Mouse (Mus musculus): ENCODE measurements around the gene Kcnj11.

DNA sequence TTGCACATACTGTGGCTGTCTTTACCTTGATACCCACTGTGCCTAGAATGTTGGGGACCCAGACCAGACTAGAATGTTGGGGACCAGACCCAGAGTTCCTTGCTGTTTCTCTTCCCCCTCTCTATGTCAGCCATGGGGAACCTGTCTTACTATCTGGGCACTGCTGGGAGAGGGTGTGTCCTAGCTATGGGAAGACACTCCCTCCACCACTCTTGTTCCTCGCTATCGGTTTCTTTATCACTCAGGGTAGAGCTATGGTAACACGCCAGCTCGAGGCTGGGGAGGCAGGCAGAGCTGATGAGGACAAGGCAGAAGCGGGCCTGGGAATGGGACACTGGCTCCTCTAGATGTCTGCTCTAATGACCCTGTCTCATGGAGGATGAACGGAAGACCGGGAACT, 46.9 kb upstream of the Kcnj11 start:
- TF ChIP-seq NANOG (IDR thresholded peaks at IDR 0.05; ENCODE audit: borderline replicate concordance, low read length) (no peak), CTCF (conservative IDR thresholded peaks at IDR 0.05; ENCODE audit: low read length) (no peak)
